Mouse (Mus musculus): Measurements from ENCODE around the gene Tkfc.

DNA sequence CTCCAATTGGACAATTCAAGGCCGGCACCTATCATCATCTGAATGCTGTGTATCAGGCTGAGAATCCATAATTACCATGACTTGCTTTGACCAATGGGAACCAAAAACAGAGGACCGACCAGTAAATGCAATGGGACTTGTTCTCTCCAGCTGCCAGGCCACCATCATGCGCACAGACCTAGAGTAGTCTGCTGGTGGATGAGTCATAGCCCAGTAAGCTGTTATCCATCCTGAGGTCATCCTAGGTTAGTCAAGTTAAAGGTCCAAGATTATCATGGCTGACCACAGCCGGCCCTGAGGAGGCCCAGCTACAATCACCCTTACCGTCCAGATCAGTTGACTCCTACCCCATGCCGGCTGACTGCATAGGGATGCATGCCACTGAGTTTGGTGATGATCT lies 35.8 kb downstream of the Tkfc start:
- TF ChIP-seq CTCF (IDR thresholded peaks at IDR 0.05; ENCODE audit: borderline replicate concordance, control insufficient read depth, extremely low read depth, insufficient read depth, low read length, poor library complexity), result no peak
- no peak for TF ChIP-seq POLR2A (IDR thresholded peaks at IDR 0.05; ENCODE audit: control insufficient read depth, extremely low read depth, insufficient read depth, low read length, poor library complexity)

All from thymus, adult 2 months (tissue).